Mouse (Mus musculus) intestine, embryonic 14.5 days (tissue): ENCODE results near the gene Cbr4. TPM values are rescaled to one million over a fixed set of nuclear protein-coding genes. Genes with fewer than 3 reads are reported as not detected.
A peak's percentile ranks its signal among the peaks of the same experiment; 100 is the strongest.

ENCODE experiments used
- ATAC-seq: fragments of 200-750 bp; cut with Nextera tagmentation; replicated peaks from 2 replicates; pipeline ENCODE4 v1.8.0; 2017; ENCODE audit warnings: low read depth, moderate number of reproducible peaks, moderate TSS enrichment, moderate library complexity; ENCODE audit not compliant: low FRiP score, low TSS enrichment
- DNase-seq: peaks from one replicate; pipeline ENCODE4 v3.0.0-alpha.2; 2018; ENCODE audit warnings: low spot score
- H3K27ac ChIP-seq: fragments of 300-500 bp; sonication (generic); 2 replicates; pipeline ENCODE4 v1.5.1; 2014; ENCODE audit warnings: low read depth, mild to moderate bottlenecking, control low read depth
- H3K27me3 ChIP-seq: fragments of 300-500 bp; sonication (generic); replicated peaks from 2 replicates; pipeline ENCODE4 v1.6.1; 2014; ENCODE audit warnings: low read length, control low read depth; ENCODE audit not compliant: control insufficient read depth, insufficient read depth
- H3K36me3 ChIP-seq: fragments of 300-500 bp; sonication (generic); 2 replicates; pipeline ENCODE4 v1.6.1; 2014; ENCODE audit warnings: low read length, control low read depth; ENCODE audit not compliant: control insufficient read depth, insufficient read depth
- H3K4me1 ChIP-seq: fragments of 300-500 bp; sonication (generic); replicated peaks from 2 replicates; pipeline ENCODE4 v1.6.1; 2014; ENCODE audit warnings: low read length, control low read depth, mixed read lengths; ENCODE audit not compliant: control insufficient read depth, insufficient read depth
- H3K4me2 ChIP-seq: fragments of 300-500 bp; sonication (generic); 2 replicates; pipeline ENCODE4 v1.6.1; 2014; ENCODE audit warnings: low read length
- H3K4me3 ChIP-seq: fragments of 300-500 bp; sonication (generic); 2 replicates; pipeline ENCODE4 v1.5.1; 2014; ENCODE audit warnings: low read depth, low read length, control low read depth, mixed read lengths
- H3K9ac ChIP-seq: fragments of 300-500 bp; sonication (generic); 2 replicates; pipeline ENCODE4 v1.6.1; 2014; ENCODE audit warnings: mild to moderate bottlenecking, low read length
- H3K9me3 ChIP-seq: fragments of 300-500 bp; sonication (generic); 2 replicates; pipeline ENCODE4 v1.6.1; 2016; ENCODE audit warnings: low read length, control low read depth; ENCODE audit not compliant: control insufficient read depth
- WGBS: fragments of 180-500 bp; shearing (Covaris S2); extraction: QIAGEN DNeasy Blood & Tissue Kit; methylation state at CpG from one replicate; pipeline ENCODE4 v1.1.7; 2014; 5-methylcytosine and 5-hydroxymethylcytosine counted together
- polyA plus RNA-seq: library from polyadenylated mRNA; unstranded; fragments of >200 nt; fragmentation: Nextera tagmentation; extraction: Ambion mirVana; gene quantifications from 2 replicates; pipeline ENCODE4 v1.2.1, GENCODE M21; 2014

Gene Cbr4
- 31.1 and 34.2 TPM in 2 replicates for polyA plus RNA-seq

DNA sequence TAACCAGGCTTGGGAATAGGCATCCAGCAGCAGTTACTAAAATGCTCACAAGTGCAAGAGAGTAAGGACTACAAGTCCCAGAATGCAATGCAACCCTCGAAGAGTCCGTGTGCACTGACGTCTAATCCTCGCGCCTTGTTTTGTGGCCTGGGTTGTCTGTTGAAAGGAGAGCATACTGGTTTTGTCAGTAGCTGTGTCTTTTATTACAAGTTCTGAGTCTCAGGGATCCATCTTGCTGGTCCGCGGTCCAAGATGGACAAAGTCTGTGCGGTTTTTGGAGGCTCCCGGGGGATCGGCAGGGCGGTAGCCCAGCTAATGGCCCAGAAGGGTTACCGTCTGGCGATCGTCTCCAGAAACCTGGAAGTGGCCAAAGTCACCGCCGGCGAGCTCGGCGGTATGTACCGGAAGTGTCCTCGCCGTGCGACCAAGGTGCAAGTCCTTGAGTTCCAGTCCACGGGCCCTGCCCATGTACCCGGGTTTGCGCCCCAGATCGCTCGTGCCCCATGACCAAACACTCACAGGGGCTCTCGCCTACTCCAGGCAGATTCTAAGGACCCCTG lies at the start of gene Cbr4:
Gene Cbr4, plus strand, starts transcription at position 138 of the 560 bp plus-strand sequence.
- Histone ChIP-seq H3K4me2 (peak within 1 kb of the TSS; percentile 77), H3K9me3 (no peaks in the 10 kb centered on the region), H3K9ac (peak within 1 kb of the TSS; percentile 88), H3K4me1 (0 out of 2 replicates have a peak, but pooled peaks cover 6% of the 10 kb centered on the region), H3K36me3 (no peaks in the 10 kb centered on the region), H3K4me3 (peak within 1 kb of the TSS; percentile 77), H3K27ac (peak within 1 kb of the TSS; percentile 93), H3K27me3 (no peaks in the 10 kb centered on the region)
- peak; percentile 96 for ATAC-seq
- DNase-seq, result peak; percentile 95
- under 1% methylated on average over 29 of the region's 29 CpGs for WGBS

DNA sequence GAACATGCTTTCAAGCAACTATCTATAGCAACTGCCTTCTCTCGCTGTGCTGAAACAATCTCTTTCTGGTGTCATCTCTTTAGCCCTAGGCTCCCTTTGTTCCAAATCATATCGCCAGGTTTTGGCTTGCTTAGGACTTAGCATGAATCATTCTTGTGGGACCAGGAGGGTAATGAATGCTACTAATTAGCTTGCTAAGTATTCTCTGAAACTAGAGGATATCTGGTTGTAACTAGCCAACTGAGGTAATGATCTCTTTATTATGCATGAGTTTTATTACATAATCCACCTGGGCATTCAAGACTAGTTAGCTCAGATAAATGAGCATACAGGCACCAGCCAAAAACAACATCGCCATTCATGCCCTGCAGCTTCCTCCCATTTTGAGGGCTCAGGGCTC lies 44.5 kb upstream of the Cbr4 start:
- H3K4me3 ChIP-seq, result no peak overlapping the region
- no peak for DNase-seq
- no peak overlapping the region for H3K9ac ChIP-seq
- H3K9me3 ChIP-seq, result 0 out of 2 replicates have a peak, but pooled peaks cover 5% of the 10 kb centered on the region
- H3K4me2 ChIP-seq, result no peak overlapping the region
- 91% methylated on average over 3 of the region's 3 CpGs for WGBS
- no peak for ATAC-seq
- no peak overlapping the region for H3K27ac ChIP-seq
- H3K4me1 ChIP-seq, result 0 out of 2 replicates have a peak, but pooled peaks cover 5% of the 10 kb centered on the region
- H3K36me3 ChIP-seq, result no peaks in the 10 kb centered on the region
- H3K27me3 ChIP-seq, result no peaks in the 10 kb centered on the region

GRCm38 (mm10) chr8:61444358-61444757 lies 43.2 kb upstream of the Cbr4 start:
- no peak for ATAC-seq
- H3K36me3 ChIP-seq, result no peaks in the 10 kb centered on the region
- H3K4me3 ChIP-seq, result no peak overlapping the region
- H3K4me2 ChIP-seq, result no peak overlapping the region
- H3K9ac ChIP-seq, result no peak overlapping the region
- 34% methylated on average over 3 of the region's 3 CpGs for WGBS
- 0 out of 2 replicates have a peak, but pooled peaks cover 9% of the 10 kb centered on the region for H3K4me1 ChIP-seq
- no peak for DNase-seq
- H3K27me3 ChIP-seq, result no peaks in the 10 kb centered on the region
- 0 out of 2 replicates have a peak, but pooled peaks cover 5% of the 10 kb centered on the region for H3K9me3 ChIP-seq
- no peak overlapping the region for H3K27ac ChIP-seq

DNA sequence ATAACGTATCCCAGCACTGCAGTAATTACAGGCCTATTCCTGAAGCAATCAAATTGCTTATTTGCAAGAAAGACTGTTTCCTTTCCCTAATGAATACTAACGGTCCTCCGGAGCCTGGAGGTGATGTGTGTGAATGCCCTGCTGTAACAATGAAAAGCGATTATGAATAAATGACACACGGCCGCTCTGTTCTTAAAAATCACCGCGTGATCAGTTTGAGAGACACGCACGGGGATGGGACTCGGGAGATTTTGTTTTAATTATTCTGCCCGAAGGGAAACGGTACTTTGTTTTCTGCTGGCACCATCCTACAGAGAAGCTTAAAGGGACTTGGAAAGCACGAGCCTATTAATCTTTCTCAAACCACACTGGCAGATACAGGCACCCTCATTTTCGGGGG lies 41.2 kb upstream of the Cbr4 start:
- H3K9me3 ChIP-seq, result no peaks in the 10 kb centered on the region
- H3K27me3 ChIP-seq, result no peaks in the 10 kb centered on the region
- H3K4me3 ChIP-seq, result no peak overlapping the region
- no peak overlapping the region for H3K4me2 ChIP-seq
- no peak overlapping the region for H3K9ac ChIP-seq
- WGBS, result 59% methylated on average over 15 of the region's 15 CpGs
- H3K27ac ChIP-seq, result no peak overlapping the region
- no peaks in the 10 kb centered on the region for H3K36me3 ChIP-seq
- H3K4me1 ChIP-seq, result 0 out of 2 replicates have a peak, but pooled peaks cover 9% of the 10 kb centered on the region
- DNase-seq (no peak), ATAC-seq (no peak)

DNA sequence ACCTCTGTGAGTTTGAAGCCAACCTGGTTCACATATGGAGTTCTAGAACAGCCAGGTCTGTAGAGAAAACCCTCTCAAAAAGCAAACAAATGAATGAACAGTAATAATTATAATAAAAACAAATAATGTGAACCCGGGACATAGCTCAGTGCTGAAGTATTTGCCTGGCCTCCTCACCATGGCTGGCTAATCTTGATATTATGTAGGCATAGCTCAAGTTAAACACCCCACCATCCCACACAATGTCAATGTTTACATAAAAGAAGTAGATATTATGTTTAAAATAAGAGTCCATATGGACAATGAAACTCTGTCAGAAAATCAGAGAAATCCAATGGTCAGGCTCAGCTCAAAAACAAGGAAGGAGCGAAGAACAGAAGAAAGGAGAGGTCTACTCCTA lies 39.4 kb upstream of the Cbr4 start:
- Histone ChIP-seq H3K4me2 (no peak overlapping the region), H3K9me3 (no peaks in the 10 kb centered on the region), H3K27ac (no peak overlapping the region), H3K27me3 (no peaks in the 10 kb centered on the region), H3K36me3 (no peaks in the 10 kb centered on the region), H3K9ac (no peak overlapping the region), H3K4me3 (no peak overlapping the region), H3K4me1 (0 out of 2 replicates have a peak, but pooled peaks cover 9% of the 10 kb centered on the region)
- 67% methylated on average over 2 of the region's 2 CpGs for WGBS
- ATAC-seq (no peak), DNase-seq (no peak)

DNA sequence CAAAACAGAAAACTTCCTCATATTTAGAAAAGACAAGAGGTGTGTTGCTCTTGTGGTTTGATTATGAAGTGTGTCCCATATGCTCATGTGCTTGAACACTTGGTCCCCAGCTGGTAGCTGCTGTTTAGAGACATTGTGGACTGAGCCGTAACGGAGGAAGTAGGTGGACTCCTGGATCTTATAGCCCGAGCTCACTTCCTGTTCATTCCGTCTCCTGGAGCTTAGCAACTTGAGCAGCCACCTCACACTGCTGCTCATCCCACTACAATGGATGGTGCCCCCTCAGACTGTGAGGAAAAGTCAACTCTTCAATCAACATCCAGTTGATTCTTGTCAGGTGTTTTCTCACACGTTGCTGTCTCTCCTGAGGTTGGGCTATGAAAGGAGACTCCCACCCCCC lies 38.7 kb upstream of the Cbr4 start:
- H3K9ac ChIP-seq, result no peak overlapping the region
- H3K4me2 ChIP-seq, result no peak overlapping the region
- 64% methylated on average over 5 of the region's 5 CpGs for WGBS
- H3K27ac ChIP-seq, result no peak overlapping the region
- no peak overlapping the region for H3K4me3 ChIP-seq
- no peaks in the 10 kb centered on the region for H3K36me3 ChIP-seq
- no peaks in the 10 kb centered on the region for H3K9me3 ChIP-seq
- no peaks in the 10 kb centered on the region for H3K27me3 ChIP-seq
- 0 out of 2 replicates have a peak, but pooled peaks cover 9% of the 10 kb centered on the region for H3K4me1 ChIP-seq
- ATAC-seq, result no peak
- DNase-seq, result no peak

- no peak overlapping the region for H3K9ac ChIP-seq
- 0 out of 2 replicates have a peak, but pooled peaks cover 9% of the 10 kb centered on the region for H3K4me1 ChIP-seq
- H3K4me2 ChIP-seq, result no peak overlapping the region
- DNase-seq (no peak), ATAC-seq (no peak)
- H3K4me3 ChIP-seq, result no peak overlapping the region
- no peaks in the 10 kb centered on the region for H3K9me3 ChIP-seq
- 83% methylated on average over 9 of the region's 9 CpGs for WGBS
- H3K27ac ChIP-seq, result no peak overlapping the region
- H3K36me3 ChIP-seq, result no peaks in the 10 kb centered on the region
- H3K27me3 ChIP-seq, result no peaks in the 10 kb centered on the region
Measured at GRCm38 (mm10) chr8:61450916-61451575, 36.5 kb upstream of the Cbr4 start.

DNA sequence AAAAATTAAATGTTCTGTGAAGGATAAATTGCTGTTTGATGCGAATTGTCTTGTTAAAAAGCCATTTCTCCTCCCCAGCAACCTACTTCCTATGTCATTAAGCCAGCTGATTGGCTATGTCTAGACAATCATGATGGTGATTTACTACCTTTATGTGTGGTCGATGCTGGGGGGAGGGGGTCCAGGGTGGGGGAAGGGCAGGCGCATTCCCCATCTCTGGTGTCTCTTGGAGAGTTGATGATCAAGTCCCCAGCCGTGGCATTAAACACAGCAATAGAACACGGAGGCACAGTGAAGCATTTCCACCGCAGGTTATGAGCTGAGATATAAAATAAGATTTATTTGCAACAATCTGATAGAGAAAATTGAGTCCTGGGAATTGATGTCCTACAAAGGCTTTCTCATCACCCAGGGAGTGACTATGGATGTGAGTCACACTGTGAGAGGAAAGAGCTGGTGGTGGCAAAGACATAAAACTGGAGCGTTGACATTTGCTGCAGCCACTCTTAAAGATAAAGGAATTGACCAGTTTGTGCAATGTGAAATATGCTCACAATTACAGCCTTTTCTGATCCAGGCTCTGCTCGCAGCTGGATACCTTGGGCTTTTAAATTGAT lies 35.7 kb upstream of the Cbr4 start:
- Histone ChIP-seq H3K4me1 (0 out of 2 replicates have a peak, but pooled peaks cover 9% of the 10 kb centered on the region), H3K9ac (no peak overlapping the region), H3K27ac (no peak overlapping the region), H3K27me3 (no peaks in the 10 kb centered on the region), H3K4me3 (no peak overlapping the region), H3K9me3 (no peaks in the 10 kb centered on the region), H3K36me3 (no peaks in the 10 kb centered on the region), H3K4me2 (no peak overlapping the region)
- DNase-seq, result no peak
- no peak for ATAC-seq
- 61% methylated on average over 8 of the region's 8 CpGs for WGBS
